Mouse (Mus musculus) megakaryocyte, embryonic 14.5 days (primary cell): ENCODE data around the gene Prrc2a.

Experiments
- FLI1 ChIP-seq: IDR thresholded peaks from 2 replicates; pipeline ENCODE4 v1.6.1; 2012; ENCODE audit warnings: low read length, inconsistent platforms, mixed read lengths
- GATA1 ChIP-seq: IDR thresholded peaks from 3 replicates; pipeline ENCODE4 v1.6.1; 2012; ENCODE audit warnings: mixed read lengths, low read length, inconsistent platforms, borderline replicate concordance

GRCm38 (mm10) chr17:35153931-35154330 is 10.8 kb downstream of the Prrc2a start:
- no peak for TF ChIP-seq GATA1
- TF ChIP-seq FLI1, result no peak
